Mouse (Mus musculus) lung, embryonic 16.5 days (tissue): Measurements from ENCODE around the gene Prmt2. TPM values are rescaled to one million over a fixed set of nuclear protein-coding genes. Genes with fewer than 3 reads are reported as not detected.
A peak's percentile ranks its signal among the peaks of the same experiment; 100 is the strongest.

Experiments used
- ATAC-seq: fragments of 200-750 bp; cut with Nextera tagmentation; 2 replicates; pipeline ENCODE4 v1.8.0; 2017; ENCODE audit warnings: low read depth, mild to moderate bottlenecking, moderate library complexity
- H3K27ac ChIP-seq: fragments of 300-500 bp; sonication (generic); 2 replicates; pipeline ENCODE4 v1.5.1; 2014; ENCODE audit warnings: mild to moderate bottlenecking, control low read depth, low read length
- H3K27me3 ChIP-seq: fragments of 300-500 bp; sonication (generic); 2 replicates; pipeline ENCODE4 v1.6.1; 2014; ENCODE audit warnings: low read depth, low read length, mixed read lengths; ENCODE audit not compliant: control insufficient read depth, insufficient read depth
- H3K36me3 ChIP-seq: fragments of 300-500 bp; sonication (generic); 2 replicates; pipeline ENCODE4 v1.6.1; 2014; ENCODE audit warnings: low read length; ENCODE audit not compliant: control insufficient read depth, insufficient read depth
- H3K4me1 ChIP-seq: fragments of 300-500 bp; sonication (generic); replicated peaks from 2 replicates; pipeline ENCODE4 v1.6.1; 2014; ENCODE audit warnings: low read length, mixed read lengths; ENCODE audit not compliant: control insufficient read depth, insufficient read depth
- H3K4me2 ChIP-seq: fragments of 300-500 bp; sonication (generic); 2 replicates; pipeline ENCODE4 v1.6.1; 2014; ENCODE audit warnings: low read depth, low read length, control low read depth
- H3K4me3 ChIP-seq: fragments of 300-500 bp; sonication (generic); 2 replicates; pipeline ENCODE4 v1.5.1; 2014; ENCODE audit warnings: mild to moderate bottlenecking, low read length, control low read depth
- H3K9ac ChIP-seq: fragments of 300-500 bp; sonication (generic); 2 replicates; pipeline ENCODE4 v1.6.1; 2014; ENCODE audit warnings: low read length, control low read depth
- H3K9me3 ChIP-seq: fragments of 300-500 bp; sonication (generic); 2 replicates; pipeline ENCODE4 v1.6.1; 2016; ENCODE audit warnings: low read length; ENCODE audit not compliant: control insufficient read depth
- WGBS: fragments of 180-500 bp; shearing (Covaris S2); extraction: QIAGEN DNeasy Blood & Tissue Kit; methylation state at CpG from one replicate; pipeline ENCODE4 v1.1.7; 2014; 5-methylcytosine and 5-hydroxymethylcytosine counted together
- polyA plus RNA-seq: library from polyadenylated mRNA; unstranded; fragments of >200 nt; fragmentation: Nextera tagmentation; extraction: Ambion mirVana; gene quantifications from 2 replicates; pipeline ENCODE4 v1.2.1, GENCODE M21; 2015

Gene Prmt2
- polyA plus RNA-seq, result 51.1 and 56.6 TPM in 2 replicates

- Histone ChIP-seq H3K9ac (peak within 1 kb of the TSS; percentile 81), H3K9me3 (no peaks in the 10 kb centered on the region), H3K27me3 (no peaks in the 10 kb centered on the region), H3K27ac (peak within 1 kb of the TSS; percentile 94), H3K4me2 (peak within 1 kb of the TSS; percentile 80), H3K4me1 (peaks cover 7% of the 10 kb centered on the region; the same call in 1 of the 2 replicates), H3K36me3 (no peaks in the 10 kb centered on the region), H3K4me3 (peak within 1 kb of the TSS; percentile 80)
- under 1% methylated on average over 47 of the region's 47 CpGs for WGBS
- ATAC-seq, result peak; percentile 99
These were observed at the start of gene Prmt2 for GRCm38 (mm10) chr10:76237341-76238225. Prmt2 (minus strand) TSS chr10:76237865.

GRCm38 (mm10) chr10:76278541-76279097 lies 41.0 kb upstream of the Prmt2 start:
- Histone ChIP-seq H3K4me3 (no peak overlapping the region), H3K4me1 (no peaks in the 10 kb centered on the region), H3K9ac (no peak overlapping the region), H3K4me2 (no peak overlapping the region), H3K36me3 (peaks cover 18% of the 10 kb centered on the region), H3K9me3 (no peaks in the 10 kb centered on the region), H3K27me3 (no peaks in the 10 kb centered on the region), H3K27ac (no peak overlapping the region)
- WGBS, result 62% methylated on average over 5 of the region's 5 CpGs
- no peak for ATAC-seq

- Histone ChIP-seq H3K9me3 (no peaks in the 10 kb centered on the region), H3K4me2 (no peak overlapping the region), H3K4me3 (no peak overlapping the region), H3K9ac (no peak overlapping the region), H3K36me3 (peaks cover 18% of the 10 kb centered on the region), H3K27ac (no peak overlapping the region), H3K4me1 (no peaks in the 10 kb centered on the region), H3K27me3 (no peaks in the 10 kb centered on the region)
- 85% methylated on average over 10 of the region's 10 CpGs for WGBS
- ATAC-seq, result no peak
These were observed 37.6 kb upstream of the Prmt2 start for GRCm38 (mm10) chr10:76275256-76275655.

GRCm38 (mm10) chr10:76271238-76271637 lies 33.6 kb upstream of the Prmt2 start:
- H3K4me2 ChIP-seq, result no peak overlapping the region
- 0 out of 2 replicates have a peak, but pooled peaks have one; percentile 47 for ATAC-seq
- H3K36me3 ChIP-seq, result peaks cover 23% of the 10 kb centered on the region
- H3K4me1 ChIP-seq, result no peaks in the 10 kb centered on the region
- H3K27me3 ChIP-seq, result no peaks in the 10 kb centered on the region
- H3K9ac ChIP-seq, result no peak overlapping the region
- no peaks in the 10 kb centered on the region for H3K9me3 ChIP-seq
- H3K4me3 ChIP-seq, result no peak overlapping the region
- no peak overlapping the region for H3K27ac ChIP-seq
- 39% methylated on average over 8 of the region's 8 CpGs for WGBS

GRCm38 (mm10) chr10:76262431-76262830 lies 24.8 kb upstream of the Prmt2 start:
- Histone ChIP-seq H3K36me3 (peaks cover 5% of the 10 kb centered on the region; the same call in 1 of the 2 replicates), H3K4me2 (no peak overlapping the region), H3K9me3 (no peaks in the 10 kb centered on the region), H3K4me1 (peaks cover 15% of the 10 kb centered on the region), H3K9ac (no peak overlapping the region), H3K4me3 (no peak overlapping the region), H3K27me3 (no peaks in the 10 kb centered on the region), H3K27ac (0 out of 2 replicates have a peak overlapping the region, but pooled peaks have one; percentile 2)
- 53% methylated on average over 4 of the region's 4 CpGs for WGBS
- ATAC-seq, result no peak

- H3K4me1 ChIP-seq, result peaks cover 15% of the 10 kb centered on the region
- WGBS, result 39% methylated on average over 3 of the region's 3 CpGs
- peak; percentile 49 for ATAC-seq
These were observed 23.8 kb upstream of the Prmt2 start for GRCm38 (mm10) chr10:76261447-76261846.

GRCm38 (mm10) chr10:76260358-76261059 lies 22.8 kb upstream of the Prmt2 start:
- ATAC-seq, result no peak
- H3K27ac ChIP-seq, result peak overlapping the region; percentile 13; the same call in 1 of the 2 replicates
- peaks cover 2% of the 10 kb centered on the region; the same call in 1 of the 2 replicates for H3K36me3 ChIP-seq

More at GRCm38 (mm10) chr10:76261447-76261846, 23.8 kb upstream of the Prmt2 start:
- Histone ChIP-seq H3K4me2 (no peak overlapping the region), H3K4me3 (no peak overlapping the region), H3K27ac (peak overlapping the region; percentile 71), H3K9ac (no peak overlapping the region), H3K36me3 (peaks cover 5% of the 10 kb centered on the region; the same call in 1 of the 2 replicates), H3K9me3 (no peaks in the 10 kb centered on the region), H3K27me3 (no peaks in the 10 kb centered on the region)

GRCm38 (mm10) chr10:76259566-76260232 lies 22.0 kb upstream of the Prmt2 start:
- Histone ChIP-seq H3K9ac (no peak overlapping the region), H3K27me3 (no peaks in the 10 kb centered on the region), H3K36me3 (no peaks in the 10 kb centered on the region), H3K4me3 (no peak overlapping the region), H3K9me3 (no peaks in the 10 kb centered on the region), H3K4me2 (no peak overlapping the region), H3K27ac (no peak overlapping the region), H3K4me1 (peaks cover 15% of the 10 kb centered on the region)
- WGBS, result 45% methylated on average over 18 of the region's 18 CpGs
- no peak for ATAC-seq

More at GRCm38 (mm10) chr10:76260358-76261059, 22.8 kb upstream of the Prmt2 start:
- WGBS, result 37% methylated on average over 11 of the region's 11 CpGs
- Histone ChIP-seq H3K9me3 (no peaks in the 10 kb centered on the region), H3K4me1 (peaks cover 15% of the 10 kb centered on the region), H3K4me3 (no peak overlapping the region), H3K4me2 (no peak overlapping the region), H3K27me3 (no peaks in the 10 kb centered on the region), H3K9ac (no peak overlapping the region)
